Mouse (Mus musculus) hindbrain, embryonic 15.5 days (tissue): Measurements from ENCODE around the gene Inf2. TPM values are rescaled to one million over a fixed set of nuclear protein-coding genes. Genes with fewer than 3 reads are reported as not detected.
A peak's percentile ranks its signal among the peaks of the same experiment; 100 is the strongest.

Experiments used
- ATAC-seq: fragments of 200-750 bp; cut with Nextera tagmentation; 2 replicates; pipeline ENCODE4 v1.8.0; 2017; ENCODE audit warnings: low read depth, moderate number of reproducible peaks, moderate TSS enrichment; ENCODE audit not compliant: low FRiP score
- H3K27ac ChIP-seq: fragments of 300-500 bp; sonication (generic); replicated peaks from 2 replicates; pipeline ENCODE4 v1.5.1; 2015; ENCODE audit warnings: mild to moderate bottlenecking, inconsistent platforms
- H3K27me3 ChIP-seq: fragments of 300-500 bp; sonication (generic); 2 replicates; pipeline ENCODE4 v1.6.1; 2015; ENCODE audit warnings: control low read depth, inconsistent platforms
- H3K36me3 ChIP-seq: fragments of 300-500 bp; sonication (generic); 2 replicates; pipeline ENCODE4 v1.6.1; 2015; ENCODE audit warnings: control low read depth, inconsistent platforms
- H3K4me1 ChIP-seq: fragments of 300-500 bp; sonication (generic); replicated peaks from 2 replicates; pipeline ENCODE4 v1.6.1; 2015; ENCODE audit warnings: control low read depth, inconsistent platforms
- H3K4me2 ChIP-seq: fragments of 300-500 bp; sonication (generic); 2 replicates; pipeline ENCODE4 v1.6.1; 2015; ENCODE audit warnings: moderate library complexity, mild to moderate bottlenecking, inconsistent platforms
- H3K4me3 ChIP-seq: fragments of 300-500 bp; sonication (generic); 2 replicates; pipeline ENCODE4 v1.5.1; 2015; ENCODE audit warnings: mild to moderate bottlenecking, inconsistent platforms
- H3K9ac ChIP-seq: fragments of 300-500 bp; sonication (generic); 2 replicates; pipeline ENCODE4 v1.6.1; 2015; ENCODE audit warnings: inconsistent platforms
- H3K9me3 ChIP-seq: fragments of 300-500 bp; sonication (generic); 2 replicates; pipeline ENCODE4 v1.6.1; 2016; ENCODE audit warnings: control low read depth, inconsistent platforms
- WGBS: fragments of 180-500 bp; shearing (Covaris S2); methylation state at CpG from one replicate; pipeline ENCODE4 v1.1.7; 2015; 5-methylcytosine and 5-hydroxymethylcytosine counted together
- polyA plus RNA-seq: library from polyadenylated mRNA; unstranded; fragments of >200 nt; fragmentation: Nextera tagmentation; extraction: Ambion mirVana; gene quantifications from 2 replicates; pipeline ENCODE4 v1.2.1, GENCODE M21; 2015

Gene Inf2
- polyA plus RNA-seq, 1 experiment from 2014 or later = 0.89 TPM

GRCm38 (mm10) chr12:112654076-112654475, 65.5 kb downstream of the Inf2 start:
- Histone ChIP-seq H3K36me3 (peaks cover 61% of the 10 kb centered on the region), H3K9ac (no peak overlapping the region), H3K9me3 (no peaks in the 10 kb centered on the region), H3K4me3 (no peak overlapping the region), H3K4me1 (0 out of 2 replicates have a peak, but pooled peaks cover 5% of the 10 kb centered on the region), H3K27ac (0 out of 2 replicates have a peak overlapping the region, but pooled peaks have one; percentile 9), H3K4me2 (no peak overlapping the region), H3K27me3 (no peaks in the 10 kb centered on the region)
- WGBS = 79% methylated on average over 5 of the region's 5 CpGs
- no peak for ATAC-seq

GRCm38 (mm10) chr12:112658619-112659018, 70.0 kb downstream of the Inf2 start:
- Histone ChIP-seq H3K4me3 (no peak overlapping the region), H3K9me3 (no peaks in the 10 kb centered on the region), H3K9ac (no peak overlapping the region), H3K4me1 (peaks cover 35% of the 10 kb centered on the region), H3K27me3 (no peaks in the 10 kb centered on the region), H3K36me3 (peaks cover 57% of the 10 kb centered on the region), H3K4me2 (no peak overlapping the region), H3K27ac (no peak overlapping the region)
- WGBS = 77% methylated on average over 7 of the region's 7 CpGs
- no peak for ATAC-seq

- WGBS = 81% methylated on average over 6 of the region's 6 CpGs
- Histone ChIP-seq H3K4me1 (peaks cover 38% of the 10 kb centered on the region), H3K27ac (no peak overlapping the region)
These were observed 70.5 kb downstream of the Inf2 start for GRCm38 (mm10) chr12:112659109-112659508.

GRCm38 (mm10) chr12:112660576-112661326, 72.2 kb downstream of the Inf2 start:
- H3K36me3 ChIP-seq = peaks cover 38% of the 10 kb centered on the region

More at GRCm38 (mm10) chr12:112659109-112659508, 70.5 kb downstream of the Inf2 start:
- H3K9me3 ChIP-seq = no peaks in the 10 kb centered on the region
- no peak overlapping the region for H3K4me3 ChIP-seq
- peaks cover 52% of the 10 kb centered on the region for H3K36me3 ChIP-seq
- no peak overlapping the region for H3K4me2 ChIP-seq
- H3K9ac ChIP-seq = no peak overlapping the region
- ATAC-seq = no peak
- H3K27me3 ChIP-seq = no peaks in the 10 kb centered on the region

DNA sequence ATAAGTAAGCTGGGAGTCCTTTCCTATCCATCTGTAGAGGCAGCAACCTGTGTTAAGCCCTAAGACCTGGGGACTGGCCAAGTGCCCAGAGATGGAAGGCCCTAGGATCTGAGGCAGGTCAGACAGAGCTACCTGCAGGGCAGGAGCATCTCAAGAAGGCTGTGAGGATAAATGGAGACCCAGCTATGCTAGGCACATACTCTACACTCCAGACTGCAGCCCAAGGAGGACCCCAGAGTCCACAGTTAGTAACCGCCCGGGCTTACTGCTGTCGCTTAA, 72.7 kb downstream of the Inf2 start:
- no peak overlapping the region for H3K4me3 ChIP-seq
- H3K27me3 ChIP-seq = no peaks in the 10 kb centered on the region
- H3K4me2 ChIP-seq = peak overlapping the region; percentile 2; the same call in 1 of the 2 replicates
- H3K36me3 ChIP-seq = peaks cover 33% of the 10 kb centered on the region
- no peak for ATAC-seq
- H3K9ac ChIP-seq = no peak overlapping the region
- no peaks in the 10 kb centered on the region for H3K9me3 ChIP-seq
- H3K27ac ChIP-seq = peak overlapping the region; percentile 80
- 51% methylated on average over 3 of the region's 3 CpGs for WGBS
- H3K4me1 ChIP-seq = peaks cover 60% of the 10 kb centered on the region

More at GRCm38 (mm10) chr12:112660576-112661326, 72.2 kb downstream of the Inf2 start:
- Histone ChIP-seq H3K27ac (peak overlapping the region; percentile 80), H3K4me1 (peaks cover 55% of the 10 kb centered on the region), H3K4me3 (no peak overlapping the region), H3K9ac (no peak overlapping the region), H3K9me3 (no peaks in the 10 kb centered on the region), H3K4me2 (peak overlapping the region; percentile 16; the same call in 1 of the 2 replicates), H3K27me3 (no peaks in the 10 kb centered on the region)
- ATAC-seq = peak; percentile 35
- WGBS = 28% methylated on average over 5 of the region's 5 CpGs

DNA sequence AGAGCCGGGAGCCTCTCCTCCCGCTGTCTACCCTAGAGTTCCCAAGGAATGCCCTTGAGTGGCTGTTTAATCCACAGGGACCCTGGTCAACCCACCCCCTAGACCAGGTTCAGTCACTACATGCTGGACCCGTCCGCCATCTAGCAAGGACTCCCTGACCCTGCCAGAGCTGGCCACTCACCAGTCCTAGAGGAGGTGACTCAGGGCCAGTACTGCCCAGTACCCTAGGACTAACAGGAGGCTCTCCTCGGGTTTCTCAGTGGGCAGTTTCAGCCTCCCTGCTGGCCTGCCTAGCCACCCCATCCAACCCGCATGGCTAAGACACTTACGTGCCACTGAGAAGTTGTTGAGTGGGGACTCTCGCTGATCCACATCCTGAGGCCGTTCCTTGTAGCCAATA, 73.3 kb downstream of the Inf2 start:
- 72% methylated on average over 9 of the region's 9 CpGs for WGBS
- Histone ChIP-seq H3K9me3 (no peaks in the 10 kb centered on the region), H3K4me1 (peaks cover 66% of the 10 kb centered on the region), H3K27ac (peak overlapping the region; percentile 80), H3K27me3 (no peaks in the 10 kb centered on the region), H3K36me3 (peaks cover 27% of the 10 kb centered on the region), H3K4me3 (no peak overlapping the region), H3K4me2 (no peak overlapping the region), H3K9ac (no peak overlapping the region)
- ATAC-seq = no peak

DNA sequence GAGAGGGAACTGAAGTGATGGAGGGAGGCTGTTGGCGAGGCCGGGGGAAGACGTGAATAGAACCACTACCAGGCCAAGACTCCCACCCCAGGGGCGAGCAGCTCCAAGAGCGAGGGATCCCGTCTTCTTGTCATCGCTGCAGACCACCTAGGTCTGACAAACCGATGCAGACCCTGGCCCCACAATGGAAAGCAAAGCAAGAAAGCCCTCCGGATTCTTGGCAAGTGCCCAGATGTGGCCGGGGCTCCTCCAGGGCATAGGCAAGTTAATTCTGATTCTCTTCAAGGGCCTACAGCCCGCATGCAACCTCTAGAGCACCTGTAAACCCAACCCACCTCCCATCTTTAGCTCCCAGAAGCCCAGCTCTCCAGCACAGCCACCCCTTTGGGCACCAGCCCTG, 74.7 kb downstream of the Inf2 start:
- 54% methylated on average over 11 of the region's 11 CpGs for WGBS
- Histone ChIP-seq H3K36me3 (peaks cover 17% of the 10 kb centered on the region), H3K27ac (peak overlapping the region; percentile 80), H3K4me3 (no peak overlapping the region), H3K4me2 (peak overlapping the region; percentile 33), H3K27me3 (no peaks in the 10 kb centered on the region), H3K9me3 (no peaks in the 10 kb centered on the region), H3K4me1 (peaks cover 80% of the 10 kb centered on the region), H3K9ac (no peak overlapping the region)
- no peak for ATAC-seq

DNA sequence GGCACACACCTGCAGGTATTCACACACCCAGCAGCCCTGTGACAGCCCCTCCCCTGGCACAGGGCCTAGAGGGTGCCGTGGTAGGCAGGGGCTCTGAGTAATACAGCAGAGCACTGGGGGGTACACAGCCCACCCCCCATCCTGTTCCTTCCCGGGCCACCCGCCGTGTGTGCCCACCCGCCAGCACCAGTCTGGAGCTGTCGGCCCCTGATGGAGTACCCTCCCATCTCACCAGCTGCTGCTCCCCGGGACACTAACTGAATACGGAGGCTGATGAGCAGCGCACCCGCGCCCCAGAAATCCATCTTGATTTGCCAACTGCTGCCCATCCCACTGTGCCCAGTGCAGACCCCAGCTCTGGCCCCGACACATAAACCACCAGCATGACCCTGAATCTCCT, 75.1 kb downstream of the Inf2 start:
- H3K36me3 ChIP-seq = peaks cover 17% of the 10 kb centered on the region
- H3K4me2 ChIP-seq = peak overlapping the region; percentile 33
- no peaks in the 10 kb centered on the region for H3K27me3 ChIP-seq
- H3K9ac ChIP-seq = 0 out of 2 replicates have a peak overlapping the region, but pooled peaks have one; percentile 0
- H3K4me3 ChIP-seq = no peak overlapping the region
- H3K4me1 ChIP-seq = peaks cover 84% of the 10 kb centered on the region
- no peaks in the 10 kb centered on the region for H3K9me3 ChIP-seq
- 33% methylated on average over 12 of the region's 12 CpGs for WGBS
- peak; percentile 6; the same call in 1 of the 2 replicates for ATAC-seq
- H3K27ac ChIP-seq = peak overlapping the region; percentile 80

- peak; percentile 21 for ATAC-seq
- peak overlapping the region; percentile 80 for H3K27ac ChIP-seq
- no peaks in the 10 kb centered on the region for H3K27me3 ChIP-seq
- no peaks in the 10 kb centered on the region for H3K9me3 ChIP-seq
- 0 out of 2 replicates have a peak overlapping the region, but pooled peaks have one; percentile 0 for H3K9ac ChIP-seq
- H3K36me3 ChIP-seq = peaks cover 17% of the 10 kb centered on the region
- peak overlapping the region; percentile 33 for H3K4me2 ChIP-seq
- 13% methylated on average over 2 of the region's 2 CpGs for WGBS
- no peak overlapping the region for H3K4me3 ChIP-seq
- H3K4me1 ChIP-seq = peaks cover 87% of the 10 kb centered on the region
These were observed 75.5 kb downstream of the Inf2 start for GRCm38 (mm10) chr12:112664124-112664523.

DNA sequence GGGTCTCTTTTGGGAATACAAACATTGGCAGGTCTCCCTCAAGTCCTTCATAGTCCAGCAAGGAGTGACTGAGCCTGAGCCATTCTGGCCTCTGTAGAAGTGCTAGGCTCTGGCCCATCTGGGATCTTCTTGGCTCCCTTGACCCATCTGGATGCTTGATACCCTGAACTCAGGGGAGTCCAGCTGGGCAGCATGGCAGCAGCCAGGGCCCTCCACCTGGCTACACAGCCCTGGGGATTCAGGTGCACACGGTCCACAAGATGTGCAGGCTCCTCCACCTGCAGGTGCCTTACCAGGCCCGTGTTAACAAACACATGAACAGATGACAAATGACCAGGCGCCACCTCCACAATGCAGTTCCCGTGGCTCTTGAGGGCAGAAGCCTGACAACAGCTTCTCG, 76.1 kb downstream of the Inf2 start:
- ATAC-seq = no peak
- Histone ChIP-seq H3K4me1 (peaks cover 90% of the 10 kb centered on the region), H3K4me3 (no peak overlapping the region), H3K9me3 (no peaks in the 10 kb centered on the region), H3K27me3 (no peaks in the 10 kb centered on the region), H3K4me2 (no peak overlapping the region), H3K27ac (peak overlapping the region; percentile 80), H3K9ac (peak overlapping the region; percentile 24; the same call in 1 of the 2 replicates), H3K36me3 (peaks cover 17% of the 10 kb centered on the region)
- WGBS = 35% methylated on average over 5 of the region's 5 CpGs
